Mouse (Mus musculus) bone marrow, adult 2 months (tissue): ENCODE data around the gene Map3k3.

Experiments
- CTCF ChIP-seq: fragments of 200-500 bp; IDR thresholded peaks from 2 replicates; pipeline ENCODE4 v1.5.1; 2011; ENCODE audit warnings: low read length, control low read depth; ENCODE audit not compliant: control insufficient read depth, insufficient read depth
- POLR2A ChIP-seq: fragments of 200-500 bp; IDR thresholded peaks from 2 replicates; pipeline ENCODE4 v1.6.1; 2011; ENCODE audit warnings: low read depth, mild to moderate bottlenecking, control low read depth, low read length, borderline replicate concordance; ENCODE audit not compliant: control insufficient read depth

GRCm38 (mm10) chr11:106152132-106152531, 67.7 kb downstream of the Map3k3 start:
- TF ChIP-seq CTCF (no peak), POLR2A (no peak)
